Mouse (Mus musculus) gastrocnemius, adult 8-10 months (tissue): ENCODE measurements around the gene Arid5b. TPM values are rescaled to one million over a fixed set of nuclear protein-coding genes. Genes with fewer than 3 reads are reported as not detected.

Experiments
- DNase-seq, 2 experiments: peaks; one replicate each; pipeline ENCODE4 v3.0.0; 2022; ENCODE audit warnings: low spot score in 2 of 2
- total RNA-seq, 4 experiments: library from RNA; stranded (reverse); gene quantifications; 2 replicates each; pipeline ENCODE4 v1.2.4; 2022

Arid5b gene
- total RNA-seq, 4 experiments from 2014 or later, result 10.1 to 12.5 (median 11.9) TPM

GRCm38 (mm10) chr10:68140306-68140705, 138.2 kb downstream of the Arid5b start:
- no peak for DNase-seq

DNA sequence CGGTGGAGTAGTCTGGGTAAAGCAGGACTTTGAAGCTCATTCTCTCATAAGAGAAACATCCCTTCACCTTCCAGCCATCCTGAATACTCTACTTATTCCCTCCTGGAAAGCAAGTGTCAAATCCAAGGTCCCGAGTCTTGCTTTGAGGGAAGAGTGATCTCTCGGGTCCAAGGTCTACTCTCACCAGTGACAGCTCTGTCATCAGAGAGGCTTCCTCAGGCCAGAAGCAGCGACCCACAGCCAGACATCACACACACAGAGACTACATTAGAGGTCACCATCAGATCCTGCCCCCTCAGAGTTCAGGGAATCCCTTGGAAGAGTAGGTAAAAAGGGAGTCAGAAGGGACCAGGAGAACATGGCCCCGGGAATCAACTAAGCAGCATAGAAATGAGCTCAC, 140.4 kb downstream of the Arid5b start:
- DNase-seq, result no peak

GRCm38 (mm10) chr10:68137151-68137833, 141.2 kb downstream of the Arid5b start:
- DNase-seq, result no peak

GRCm38 (mm10) chr10:68136480-68137083, 142.0 kb downstream of the Arid5b start:
- DNase-seq, result peak; percentile 75 to 84

DNA sequence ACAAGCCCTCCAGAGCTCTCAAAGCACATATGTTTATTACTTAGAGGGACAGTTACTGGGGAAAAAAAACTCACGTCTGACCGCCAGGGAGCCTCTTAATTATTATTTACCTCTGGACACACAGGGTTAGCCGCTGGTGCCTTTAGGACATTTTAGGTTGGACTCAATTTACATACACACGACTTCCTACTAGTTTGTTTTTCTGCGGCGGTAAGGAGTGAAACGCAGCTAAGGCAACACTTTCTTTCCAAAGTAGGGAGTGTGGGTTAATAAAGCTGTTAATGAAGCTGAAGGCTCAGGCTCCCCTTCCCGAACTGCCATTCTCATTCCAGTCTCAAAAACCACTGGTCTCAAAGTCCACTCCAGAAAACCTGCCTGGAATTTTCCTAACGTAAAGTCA, 142.5 kb downstream of the Arid5b start:
- DNase-seq, result no peak

DNA sequence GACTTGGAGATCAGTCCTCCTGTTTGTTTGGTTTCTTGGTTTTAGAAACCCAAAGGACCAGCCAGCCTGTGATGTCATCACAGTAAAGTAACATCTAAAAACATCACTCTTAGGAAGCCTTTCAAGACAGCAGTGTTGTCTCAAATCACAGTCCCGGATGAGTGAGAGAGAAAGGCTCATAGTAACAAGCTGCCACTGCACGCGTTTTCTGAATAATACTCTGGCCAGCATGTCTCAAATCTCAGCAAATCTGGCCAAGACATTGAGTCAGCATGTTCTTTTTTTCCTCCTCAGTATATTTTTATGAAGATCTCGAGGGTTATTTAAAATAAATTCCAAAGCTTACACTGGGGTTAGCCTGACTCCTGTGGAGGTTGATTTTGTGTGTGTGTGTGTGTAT, 143.1 kb downstream of the Arid5b start:
- DNase-seq, result no peak

DNA sequence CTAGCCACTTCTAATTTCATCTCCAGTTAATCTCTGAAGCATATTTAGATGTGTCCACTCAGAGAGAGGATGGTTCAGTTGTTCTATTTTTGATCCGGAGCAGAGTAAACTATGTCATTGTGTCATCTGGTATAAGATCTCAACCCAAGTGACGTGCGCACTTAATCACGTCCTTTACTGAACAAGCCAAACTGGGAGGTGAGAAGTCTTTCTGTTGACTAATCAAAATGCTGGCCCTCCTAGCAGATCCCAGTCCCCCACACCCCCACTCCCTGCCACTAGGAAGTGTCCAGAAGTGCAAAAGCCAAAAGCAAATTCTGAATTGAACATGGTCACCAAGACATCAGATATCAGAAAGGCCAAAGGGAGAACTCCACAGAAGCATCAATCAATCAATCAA, 144.0 kb downstream of the Arid5b start:
- DNase-seq, result no peak

DNA sequence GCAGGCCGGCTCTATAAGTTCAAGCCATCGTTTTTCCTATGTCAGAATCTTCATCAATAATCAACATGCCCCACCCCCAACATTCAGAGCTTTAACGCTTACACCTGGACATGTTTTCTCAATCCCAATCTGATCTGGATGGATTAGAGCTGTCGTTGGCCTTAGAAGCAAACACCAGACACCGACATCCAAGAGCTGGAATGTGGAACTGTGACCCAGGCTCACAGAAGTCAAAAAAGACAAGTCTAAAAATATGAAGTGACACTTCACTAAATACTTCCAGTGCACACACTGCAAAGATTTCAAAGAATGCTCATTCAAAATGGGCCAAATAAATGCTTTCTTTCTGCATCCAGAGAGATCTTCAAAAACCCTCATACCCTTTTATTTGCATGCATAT, 144.5 kb downstream of the Arid5b start:
- DNase-seq, result no peak

DNA sequence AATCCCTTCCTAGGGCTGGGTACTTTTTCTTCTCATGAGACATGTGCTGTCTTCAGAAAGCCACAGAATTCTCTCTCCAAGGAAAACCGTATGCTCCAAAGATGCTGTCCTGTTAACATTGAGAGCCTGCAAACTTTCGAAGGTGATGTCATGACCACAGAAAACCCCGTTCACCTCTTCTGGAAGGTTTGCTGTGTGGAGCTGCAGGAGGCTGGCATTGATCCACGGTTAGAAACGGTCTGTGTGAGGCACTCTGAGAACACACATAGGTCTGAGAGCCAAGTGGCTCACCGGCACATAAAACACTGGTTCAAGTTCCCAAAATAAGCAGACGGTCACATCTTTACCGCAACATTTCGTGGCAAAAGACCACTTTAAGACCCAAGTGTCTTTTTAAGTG, 145.9 kb downstream of the Arid5b start:
- no peak for DNase-seq

DNA sequence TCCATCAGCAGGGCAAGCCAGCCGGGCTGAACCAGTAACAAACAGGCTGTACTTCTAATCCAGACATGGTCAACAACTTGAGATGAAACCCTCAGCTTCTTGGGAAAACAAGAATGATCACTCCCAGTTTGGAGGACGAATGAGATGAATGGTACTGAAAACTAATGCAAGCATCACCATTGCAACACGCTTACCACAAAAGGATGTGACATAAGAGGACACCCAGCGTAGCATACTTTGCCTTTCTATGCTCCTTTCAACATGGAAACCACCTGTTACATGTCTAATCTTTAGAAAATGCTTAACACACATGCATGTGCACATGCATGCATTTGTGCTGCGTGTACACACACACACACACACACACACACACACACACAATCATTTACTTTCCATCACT, 146.4 kb downstream of the Arid5b start:
- DNase-seq, result no peak

- no peak for DNase-seq
Measured at GRCm38 (mm10) chr10:68129651-68130050, 148.9 kb downstream of the Arid5b start.

DNA sequence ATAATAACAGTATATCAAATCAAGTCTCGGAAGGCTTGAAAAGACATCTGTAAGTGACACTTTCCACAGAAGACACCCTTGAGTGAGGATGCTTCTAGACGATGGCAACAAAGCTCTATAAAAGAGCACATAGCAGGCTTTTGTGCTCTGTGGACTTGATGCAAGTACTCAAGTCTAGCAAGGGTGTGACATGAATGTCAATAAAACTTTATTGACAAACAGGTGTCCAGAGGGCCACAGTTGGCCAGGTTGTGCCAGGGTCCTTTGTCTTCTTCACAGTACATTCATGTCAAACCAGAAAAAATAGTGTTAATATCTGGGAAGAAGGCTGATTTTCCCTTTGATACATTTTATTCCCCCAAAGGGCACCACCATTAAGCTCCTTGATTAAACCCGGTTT, 149.5 kb downstream of the Arid5b start:
- no peak for DNase-seq

- no peak for DNase-seq
Measured at GRCm38 (mm10) chr10:68128441-68128848, 150.1 kb downstream of the Arid5b start.

- no peak for DNase-seq
Measured at GRCm38 (mm10) chr10:68127604-68128256, 150.8 kb downstream of the Arid5b start.

- no peak for DNase-seq
Measured at GRCm38 (mm10) chr10:68127104-68127503, 151.4 kb downstream of the Arid5b start.

GRCm38 (mm10) chr10:68126551-68126950, 152.0 kb downstream of the Arid5b start:
- no peak for DNase-seq

- DNase-seq, result no peak
Measured at GRCm38 (mm10) chr10:68125919-68126550, 152.5 kb downstream of the Arid5b start.

- no peak for DNase-seq
Measured at GRCm38 (mm10) chr10:68124985-68125384, 153.6 kb downstream of the Arid5b start.

- no peak for DNase-seq
Measured at GRCm38 (mm10) chr10:68123446-68123845, 155.1 kb downstream of the Arid5b start.

GRCm38 (mm10) chr10:68121960-68122359, 156.6 kb downstream of the Arid5b start:
- DNase-seq, result peak; percentile 53 to 57

GRCm38 (mm10) chr10:68121251-68121650, 157.3 kb downstream of the Arid5b start:
- no peak for DNase-seq

DNA sequence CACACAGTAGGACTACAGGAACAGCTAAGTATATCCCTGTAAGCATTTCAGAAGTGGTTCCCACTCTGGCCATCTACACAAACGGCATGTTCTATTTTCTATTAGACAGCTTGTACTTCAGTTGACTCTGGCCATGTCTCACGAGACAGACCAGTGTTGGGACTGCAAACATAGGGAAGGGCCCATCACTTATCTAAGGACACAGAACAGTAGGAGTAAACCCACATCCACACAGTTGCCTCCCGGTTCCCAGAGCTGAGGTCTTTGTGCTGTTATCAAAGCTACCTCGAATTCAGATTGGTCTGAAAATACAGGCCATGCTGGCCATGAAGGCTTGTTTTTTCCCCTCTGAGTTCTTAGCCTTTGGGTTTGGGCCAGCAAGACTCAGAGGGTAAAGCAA, 158.5 kb downstream of the Arid5b start:
- DNase-seq, result no peak
